Mouse (Mus musculus): Measurements from ENCODE around the gene Olfr748.

- TF ChIP-seq EP300 (IDR thresholded peaks at IDR 0.05; ENCODE audit: insufficient read depth, low read depth, low read length) (no peak), CTCF (IDR thresholded peaks at IDR 0.05) (no peak), POLR2A (IDR thresholded peaks at IDR 0.05; ENCODE audit: insufficient read depth, low read depth, low read length) (no peak)
Observed at GRCm38 (mm10) chr14:50707073-50707472, at the start of gene Olfr748.
